Mouse (Mus musculus): ENCODE measurements around the gene Krcc1. TPM values are rescaled to one million over a fixed set of nuclear protein-coding genes. Genes with fewer than 3 reads are reported as not detected.

Krcc1 gene
- total and polyA plus RNA-seq, 3 experiments, result 25.8 to 31.6 TPM; not detected in 1

- H3K27ac ChIP-seq (ENCODE audit: control insufficient read depth, low read depth, low read length), result no peak overlapping the region
- H3K36me3 ChIP-seq (ENCODE audit: control insufficient read depth in 1 of 2, insufficient read depth in 2 of 2, low read length in 2 of 2), result no peaks in the 10 kb centered on the region
- no peaks in the 10 kb centered on the region for H3K79me2 ChIP-seq (ENCODE audit: control insufficient read depth, insufficient read depth, low read length, poor library complexity)
- no peaks in the 10 kb centered on the region for H3K4me1 ChIP-seq (ENCODE audit: control insufficient read depth in 1 of 2, insufficient read depth in 2 of 2, low read length in 2 of 2)
- no peak overlapping the region for H3K9ac ChIP-seq (ENCODE audit: control insufficient read depth, low read depth, low read length, poor library complexity, severe bottlenecking)
- TF ChIP-seq MXI1 (IDR thresholded peaks at IDR 0.05; ENCODE audit: low read depth, low read length), result no peak
- TF ChIP-seq E2F4 (IDR thresholded peaks at IDR 0.05; ENCODE audit: borderline replicate concordance, low read depth, low read length), result no peak
- no peak for TF ChIP-seq ZMIZ1 (IDR thresholded peaks at IDR 0.05; ENCODE audit: low read depth, low read length)
- no peak for TF ChIP-seq EP300 (IDR thresholded peaks at IDR 0.05; ENCODE audit: low read depth in 1 of 2, low read length in 2 of 2)
- no peak for TF ChIP-seq ELF1 (IDR thresholded peaks at IDR 0.05; ENCODE audit: low read depth, low read length)
- TF ChIP-seq ZC3H11A (IDR thresholded peaks at IDR 0.05; ENCODE audit: low read depth, low read length), result no peak
- TF ChIP-seq SMC3 (IDR thresholded peaks at IDR 0.05; ENCODE audit: low read depth, low read length), result no peak
- no peak for TF ChIP-seq TCF12 (IDR thresholded peaks at IDR 0.05; ENCODE audit: low read depth, low read length)
- TF ChIP-seq ETS1 (IDR thresholded peaks at IDR 0.05; ENCODE audit: low read depth, low read length), result no peak
- TF ChIP-seq MAX (IDR thresholded peaks at IDR 0.05; ENCODE audit: low read length), result no peak
- TF ChIP-seq UBTF (IDR thresholded peaks at IDR 0.05; ENCODE audit: borderline replicate concordance, insufficient read depth, low read depth, low read length), result no peak
- no peak for TF ChIP-seq CTCF (IDR thresholded peaks at IDR 0.05 in 2 of 3, conservative IDR thresholded peaks at IDR 0.05 in 1 of 3; ENCODE audit: control insufficient read depth in 1 of 3, insufficient read depth in 1 of 3, low read depth in 2 of 3, low read length in 3 of 3, poor library complexity in 1 of 3, severe bottlenecking in 1 of 3)
- no peak for TF ChIP-seq TAL1 (IDR thresholded peaks at IDR 0.05; ENCODE audit: low read length)
- TF ChIP-seq JUND (IDR thresholded peaks at IDR 0.05; ENCODE audit: low read depth, low read length), result no peak
- no peak for TF ChIP-seq NELFE (IDR thresholded peaks at IDR 0.05; ENCODE audit: low read depth, low read length)
- TF ChIP-seq POLR2A (IDR thresholded peaks at IDR 0.05; ENCODE audit: control insufficient read depth in 1 of 2, insufficient read depth in 1 of 2, low read depth in 1 of 2, low read length in 2 of 2, poor library complexity in 1 of 2), result no peak
- no peaks in the 10 kb centered on the region; a peak in 1 of 4 replicates for H3K27me3 ChIP-seq (ENCODE audit: control insufficient read depth in 1 of 2, insufficient read depth in 2 of 2, low read length in 2 of 2)
- no peak for DNase-seq (ENCODE audit: low read depth, low spot score)
- no peak overlapping the region for H3K4me3 ChIP-seq (ENCODE audit: control insufficient read depth in 1 of 2, insufficient read depth in 1 of 2, low read depth in 2 of 2, low read length in 2 of 2)
- H3K9me3 ChIP-seq (replicated peaks; ENCODE audit: insufficient read depth, low read length), result no peaks in the 10 kb centered on the region
Observed at GRCm38 (mm10) chr6:71332236-71332965, 60.9 kb downstream of the Krcc1 start.

- no peak for DNase-seq (ENCODE audit: low read depth, low spot score)
- Histone ChIP-seq H3K27ac (ENCODE audit: control insufficient read depth, low read depth, low read length) (no peak overlapping the region), H3K4me1 (ENCODE audit: control insufficient read depth in 1 of 2, insufficient read depth in 2 of 2, low read length in 2 of 2) (no peaks in the 10 kb centered on the region), H3K9ac (ENCODE audit: control insufficient read depth, low read depth, low read length, poor library complexity, severe bottlenecking) (no peak overlapping the region), H3K79me2 (ENCODE audit: control insufficient read depth, insufficient read depth, low read length, poor library complexity) (no peaks in the 10 kb centered on the region), H3K27me3 (ENCODE audit: control insufficient read depth in 1 of 2, insufficient read depth in 2 of 2, low read length in 2 of 2) (no peaks in the 10 kb centered on the region; a peak in 1 of 4 replicates), H3K4me3 (ENCODE audit: control insufficient read depth in 1 of 2, insufficient read depth in 1 of 2, low read depth in 2 of 2, low read length in 2 of 2) (no peak overlapping the region), H3K36me3 (ENCODE audit: control insufficient read depth in 1 of 2, insufficient read depth in 2 of 2, low read length in 2 of 2) (no peaks in the 10 kb centered on the region), H3K9me3 (replicated peaks; ENCODE audit: insufficient read depth, low read length) (no peaks in the 10 kb centered on the region)
- TF ChIP-seq JUND (IDR thresholded peaks at IDR 0.05; ENCODE audit: low read depth, low read length) (no peak), UBTF (IDR thresholded peaks at IDR 0.05; ENCODE audit: borderline replicate concordance, insufficient read depth, low read depth, low read length) (no peak), POLR2AphosphoS2 (IDR thresholded peaks at IDR 0.05; ENCODE audit: low read length) (no peak), GABPA (IDR thresholded peaks at IDR 0.05; ENCODE audit: low read depth, low read length) (no peak), POLR2A (IDR thresholded peaks at IDR 0.05; ENCODE audit: control insufficient read depth in 1 of 2, insufficient read depth in 1 of 2, low read depth in 1 of 2, low read length in 2 of 2, poor library complexity in 1 of 2) (no peak)
Observed at GRCm38 (mm10) chr6:71333031-71333430, 61.6 kb downstream of the Krcc1 start.
